Mouse (Mus musculus): ENCODE measurements around the gene Crybg1.
"Not testable (repeated sequence)": the region's sequence is repeated elsewhere in the genome, so short reads cannot be mapped to it uniquely, and the experiment has no call there.

The Crybg1 gene

DNA sequence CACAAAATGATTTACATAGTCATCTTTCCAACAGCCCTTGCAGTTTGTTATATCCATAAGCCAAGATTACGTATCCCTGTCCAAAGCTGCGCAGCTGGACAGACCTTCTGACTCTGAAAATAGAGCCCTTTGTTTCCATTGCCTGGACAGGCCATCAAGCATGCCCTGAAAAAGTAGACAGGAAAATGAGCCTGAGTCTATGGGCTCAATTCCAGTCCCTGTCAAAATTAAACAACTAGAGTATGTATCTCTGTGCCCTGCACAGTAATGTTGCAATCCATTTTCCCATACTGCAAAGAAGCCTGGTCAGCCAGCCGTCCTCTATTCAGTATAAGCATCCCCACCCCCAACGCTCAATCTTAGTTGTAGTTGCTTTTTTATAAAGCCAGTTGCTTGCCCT lies 141.8 kb downstream of the Crybg1 start:
- DNase-seq (ENCODE audit: extremely low spot score) = no peak

DNA sequence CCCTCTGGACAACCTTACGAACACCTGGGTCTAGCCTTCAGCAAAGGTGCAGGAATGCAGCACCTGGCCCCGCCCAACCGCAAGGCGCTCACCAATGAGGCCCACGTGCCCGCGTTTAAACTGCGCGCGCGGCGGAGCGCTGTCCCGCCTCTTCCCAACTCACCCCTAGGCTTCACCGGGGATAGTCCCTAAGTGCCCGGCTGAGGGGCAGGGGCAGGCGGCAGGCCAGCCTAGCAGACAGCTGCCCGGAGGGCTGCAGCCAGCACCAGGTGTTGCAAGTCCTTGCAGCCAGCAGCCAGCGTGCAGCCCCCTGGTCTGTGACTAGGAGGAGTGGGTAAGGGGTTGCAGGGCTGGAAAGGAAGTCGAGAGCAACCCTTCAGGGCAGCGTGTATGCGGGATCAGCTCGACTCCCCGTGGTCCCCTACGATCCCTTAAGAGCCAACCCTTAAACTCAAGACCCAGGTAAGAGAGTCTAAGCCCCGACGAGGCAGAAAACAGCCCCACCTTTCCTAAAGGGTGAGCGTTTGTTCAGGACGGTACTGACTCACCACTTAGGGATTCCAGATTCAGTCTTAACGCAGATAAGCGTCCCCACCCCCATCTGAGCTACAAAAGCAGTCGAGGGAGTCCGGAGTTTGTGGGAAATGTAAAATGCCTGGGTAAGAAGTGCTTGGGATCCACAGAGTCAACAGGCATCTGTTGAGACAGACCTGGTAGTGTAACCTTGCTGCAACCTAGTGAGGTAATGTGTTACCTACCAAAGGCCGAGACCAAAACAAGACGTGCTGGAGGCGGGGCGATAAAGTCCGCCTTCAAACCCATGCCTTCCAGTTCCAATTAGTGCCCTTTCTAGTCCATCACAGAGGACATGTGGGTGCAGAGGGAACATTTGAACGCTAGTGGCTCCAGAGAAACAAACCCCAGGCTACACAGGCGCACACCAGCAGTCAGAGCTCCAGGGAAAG lies 142.7 kb downstream of the Crybg1 start:
- peak; percentile 47 for DNase-seq (ENCODE audit: extremely low spot score)

DNA sequence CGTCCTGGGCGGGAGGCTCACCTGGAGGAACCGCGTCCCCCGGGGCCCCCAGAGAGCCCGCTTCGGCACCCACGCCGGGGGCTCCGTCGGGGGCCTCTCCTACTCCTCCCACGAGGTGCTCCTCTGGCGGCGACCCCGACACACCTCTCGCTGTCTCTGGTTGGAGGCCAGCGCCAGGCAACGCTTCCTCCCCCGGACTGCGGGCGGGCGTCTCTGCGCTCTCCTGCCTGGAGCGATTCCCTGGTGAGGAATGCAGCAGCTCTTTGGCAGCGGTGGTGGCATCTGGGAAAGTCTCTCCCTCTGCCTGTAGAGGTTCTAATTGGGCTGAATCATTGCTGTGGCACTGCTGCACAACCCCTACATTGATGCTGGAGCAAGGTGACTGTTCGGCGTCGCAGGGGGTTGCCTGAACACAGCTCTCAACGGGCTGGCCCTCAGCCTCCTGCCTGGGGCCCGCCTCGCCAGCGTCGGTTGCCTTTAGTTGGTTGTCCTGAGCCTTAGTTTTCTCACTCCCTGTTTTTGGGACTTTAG lies 144.4 kb downstream of the Crybg1 start:
- peak; percentile 48 for DNase-seq (ENCODE audit: extremely low spot score)

DNA sequence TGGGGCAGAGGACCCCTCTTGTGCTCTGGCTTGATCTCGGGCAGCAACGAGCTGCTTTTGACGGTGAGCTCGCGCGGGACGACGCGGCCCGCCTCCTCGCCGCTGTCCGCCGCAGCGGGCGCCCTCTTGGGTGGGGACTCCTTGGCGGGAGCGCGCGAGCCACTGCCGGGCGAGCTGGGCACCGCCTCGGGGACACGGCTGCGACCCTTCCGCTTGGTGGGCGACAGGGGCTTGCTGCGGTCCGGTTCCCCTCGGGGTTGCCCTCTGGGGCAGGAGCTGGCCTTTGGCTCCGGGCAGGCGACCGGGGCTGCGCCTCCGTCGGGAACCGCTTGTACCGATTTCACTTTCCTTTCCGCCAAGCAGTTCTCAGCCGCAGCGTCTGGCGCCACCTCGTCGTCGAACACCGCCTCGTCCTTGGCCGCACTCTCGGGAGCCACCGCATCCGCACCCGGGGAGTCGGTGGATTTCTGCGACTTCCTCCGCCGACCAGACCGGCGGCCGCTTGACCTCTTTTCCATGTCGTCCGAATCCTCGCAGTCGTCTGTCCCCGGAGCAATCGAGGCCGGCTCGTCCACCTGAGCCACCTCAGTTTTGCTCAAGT lies 145.0 kb downstream of the Crybg1 start:
- DNase-seq (ENCODE audit: extremely low spot score) = peak; percentile 49

DNA sequence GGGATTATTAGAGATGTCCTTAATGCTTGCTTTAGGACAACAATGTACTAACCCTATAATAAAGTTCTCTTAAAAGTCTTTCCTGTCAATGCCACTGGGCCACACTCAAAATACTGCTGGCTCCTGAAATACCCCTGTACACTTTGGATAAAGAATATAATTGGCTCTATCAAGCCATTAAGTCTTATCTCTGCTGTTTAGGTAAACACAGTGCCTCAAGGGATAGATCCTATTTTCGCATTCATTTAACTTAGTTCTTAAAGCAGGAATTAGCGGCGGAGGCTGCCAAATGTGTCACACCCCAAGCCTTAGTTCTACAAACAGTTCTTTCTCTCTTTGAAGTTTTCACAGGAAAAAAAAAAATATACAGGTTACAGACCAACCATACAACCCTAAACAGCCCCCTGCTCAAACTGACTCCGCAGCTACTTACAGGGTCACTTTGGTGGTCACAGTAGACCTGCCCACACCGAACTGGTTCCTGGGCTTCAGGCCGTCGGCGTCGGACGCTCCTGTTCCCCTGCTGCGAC lies 145.6 kb downstream of the Crybg1 start:
- no peak for DNase-seq (ENCODE audit: extremely low spot score)

DNA sequence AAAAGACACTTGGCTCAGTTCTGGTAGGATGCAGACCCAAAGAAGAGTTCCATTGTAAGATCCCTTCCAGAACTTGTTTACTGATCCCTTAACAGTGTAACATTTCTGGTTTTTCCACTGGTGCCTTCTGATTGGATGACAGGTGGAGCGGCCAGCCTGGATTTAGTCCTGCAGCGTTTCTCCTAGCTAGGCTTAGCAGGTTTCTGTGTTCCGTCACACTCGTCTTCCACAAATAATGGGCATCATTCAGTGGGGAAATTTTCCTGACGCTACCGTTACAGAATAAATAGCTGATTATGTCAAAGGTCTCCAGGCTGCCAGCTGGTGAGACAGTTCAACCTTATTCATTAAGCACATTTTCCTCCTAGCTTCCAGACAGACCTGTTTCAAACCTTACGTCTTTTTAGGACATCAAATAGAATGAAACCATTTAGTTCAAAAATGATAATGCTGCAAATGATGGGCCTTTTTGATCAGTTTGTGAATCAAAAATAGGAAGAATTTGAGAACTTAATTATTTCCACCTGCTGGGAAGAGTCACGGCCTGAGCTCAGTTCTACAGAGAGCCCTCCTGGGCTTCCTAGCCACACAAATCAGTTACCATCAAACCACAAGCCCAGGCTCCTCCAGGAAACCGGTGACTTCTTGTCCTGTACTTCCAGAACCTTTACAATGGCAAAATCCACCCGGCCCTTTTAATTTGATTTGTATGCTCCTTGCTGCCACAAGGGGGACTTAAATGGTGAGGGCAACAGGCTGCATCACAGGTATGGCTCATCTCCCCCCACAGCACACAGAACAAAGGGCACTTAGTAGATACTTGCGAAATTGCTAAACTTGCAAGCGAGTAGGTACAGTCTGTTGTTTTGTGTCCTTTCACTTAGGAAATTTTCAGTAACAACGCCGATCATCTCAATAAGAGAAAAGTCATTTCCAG lies 146.4 kb downstream of the Crybg1 start:
- peak; percentile 47 for DNase-seq (ENCODE audit: extremely low spot score)

DNA sequence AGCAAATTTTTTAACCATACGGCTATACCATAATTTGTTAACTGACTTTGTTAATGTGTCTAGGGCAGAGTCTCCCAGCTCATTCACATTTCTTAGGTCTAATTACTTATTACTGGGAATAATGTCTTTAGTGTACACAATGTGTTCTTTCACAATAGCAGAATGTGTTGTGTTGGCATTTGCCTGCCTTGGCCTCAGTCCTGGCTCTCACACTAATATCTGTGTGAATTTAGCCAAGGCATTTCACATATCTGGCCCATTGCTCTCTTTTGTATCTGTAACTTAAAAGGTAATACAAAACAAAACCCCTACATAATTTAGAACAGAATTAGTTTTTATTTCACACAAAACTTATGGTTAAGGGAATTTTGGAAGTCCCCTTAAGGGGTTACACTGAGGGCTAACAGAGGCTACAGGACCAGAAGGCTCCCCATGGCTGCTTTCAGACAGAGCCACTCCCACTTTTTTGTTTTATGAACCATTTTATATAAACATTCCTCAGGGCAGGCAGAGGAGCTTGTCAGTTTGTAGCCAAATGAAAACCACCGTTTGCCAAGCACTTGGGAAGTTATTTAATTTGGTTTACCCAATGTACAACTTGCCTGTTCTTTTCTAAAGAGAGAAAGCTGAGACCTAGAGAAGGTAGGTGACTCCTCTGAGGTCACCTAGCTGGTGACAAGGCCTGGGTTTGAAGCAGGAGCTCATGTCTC lies 148.3 kb downstream of the Crybg1 start:
- no peak for DNase-seq (ENCODE audit: extremely low spot score)

DNA sequence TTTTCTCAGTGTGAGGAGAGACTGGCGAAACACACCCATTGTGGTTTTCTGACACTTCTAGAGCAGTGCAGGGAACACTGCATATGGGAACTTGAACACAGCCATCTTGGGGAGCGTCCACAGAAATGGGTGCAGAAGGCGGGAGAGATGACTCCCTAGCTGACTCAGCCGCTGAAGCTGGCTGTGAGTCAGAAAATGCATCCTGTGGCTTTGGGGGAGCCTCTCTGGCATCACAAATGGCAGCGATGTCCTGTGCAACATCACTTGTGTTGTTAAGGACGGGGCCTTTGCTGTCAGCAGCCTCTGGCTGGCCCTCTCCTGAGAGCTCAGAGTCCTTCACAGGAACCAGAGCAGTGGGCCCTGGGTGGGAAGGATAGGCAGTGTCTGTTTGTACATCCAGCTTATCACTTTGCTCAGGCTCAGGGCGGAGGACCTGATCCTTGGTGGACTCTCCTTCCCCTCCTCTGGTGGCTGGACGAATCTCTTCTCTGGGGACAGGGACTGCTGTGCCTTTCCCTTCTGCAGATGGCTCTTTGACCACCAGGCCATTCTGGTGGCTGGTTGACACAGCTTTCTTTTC lies 150.1 kb downstream of the Crybg1 start:
- DNase-seq (ENCODE audit: extremely low spot score) = no peak

DNA sequence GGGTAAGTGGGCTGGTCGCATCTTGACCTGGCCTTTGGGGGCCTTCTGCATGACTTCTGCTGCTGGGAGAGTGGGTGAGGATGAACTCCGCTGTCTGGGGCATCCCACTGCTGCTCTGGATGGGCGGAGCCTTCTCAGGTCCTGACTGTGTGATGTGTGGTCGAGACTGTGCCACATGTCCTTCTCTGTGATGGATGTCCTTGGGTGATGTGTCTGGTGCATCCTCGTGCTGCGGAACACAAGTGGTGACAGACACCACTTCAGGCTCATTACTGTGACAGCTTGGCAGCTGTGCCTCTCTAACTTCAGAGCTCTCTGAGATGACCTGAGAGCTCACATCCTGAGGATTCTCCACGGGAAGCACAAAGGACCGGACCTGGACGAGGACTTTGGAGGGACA lies 150.6 kb downstream of the Crybg1 start:
- DNase-seq (ENCODE audit: extremely low spot score) = no peak

DNA sequence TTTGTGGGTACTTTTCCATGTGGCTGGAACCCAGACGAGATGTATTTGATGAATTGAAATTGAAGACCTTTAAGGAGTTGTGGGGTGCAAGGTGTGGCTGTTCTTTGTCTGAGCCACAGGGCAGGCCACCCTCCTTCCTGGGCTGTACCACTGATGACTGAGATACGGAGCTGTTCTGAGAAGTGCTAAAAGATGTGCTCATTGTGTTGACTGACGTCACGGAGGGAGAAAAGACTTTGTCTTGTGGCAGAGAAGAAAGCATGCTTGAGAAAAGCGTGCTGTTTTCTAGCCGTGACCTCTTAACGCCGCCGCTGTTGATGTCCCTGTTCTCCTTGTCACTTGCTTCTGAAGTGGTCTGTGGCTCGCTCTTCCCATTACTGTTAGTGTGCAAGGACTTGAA lies 151.4 kb downstream of the Crybg1 start:
- no peak for DNase-seq (ENCODE audit: extremely low spot score)

DNA sequence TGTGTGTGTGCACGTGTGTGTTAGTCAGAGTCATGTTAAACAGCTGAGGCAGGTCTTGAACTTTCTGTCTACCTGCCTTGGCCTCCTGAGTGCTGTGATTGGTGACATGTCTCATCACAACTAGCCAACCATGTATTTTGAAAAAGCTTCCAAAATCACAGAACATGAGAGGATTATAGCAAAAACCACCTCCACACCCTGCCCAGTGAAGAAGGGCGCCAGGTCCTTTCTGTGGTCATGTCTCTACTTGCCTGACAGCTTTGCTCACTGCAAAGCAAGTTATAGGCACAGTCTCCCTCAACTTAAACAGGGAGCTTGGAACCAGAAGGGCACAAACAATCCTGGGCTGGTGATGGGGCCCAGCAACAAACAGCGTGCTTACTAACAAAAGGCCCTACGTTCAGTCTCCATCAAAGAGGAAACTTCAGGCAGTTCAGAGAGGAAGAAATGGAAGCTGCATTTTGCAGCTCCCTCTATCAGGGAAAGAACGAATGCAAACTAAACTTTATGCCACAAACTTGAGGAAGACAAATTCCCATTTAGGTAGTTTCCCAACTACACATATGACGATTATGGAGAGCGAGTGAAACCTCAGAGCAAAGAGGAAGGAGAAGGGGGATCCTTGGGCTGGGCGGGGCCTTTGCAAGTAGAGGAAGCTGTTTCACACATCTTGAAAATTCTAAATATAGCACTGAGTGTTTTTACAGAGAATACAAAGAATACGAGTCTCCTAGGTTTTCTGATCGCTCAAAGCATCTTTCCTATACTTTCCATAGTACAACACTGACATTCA lies 152.6 kb downstream of the Crybg1 start:
- DNase-seq (ENCODE audit: extremely low spot score) = no peak

DNA sequence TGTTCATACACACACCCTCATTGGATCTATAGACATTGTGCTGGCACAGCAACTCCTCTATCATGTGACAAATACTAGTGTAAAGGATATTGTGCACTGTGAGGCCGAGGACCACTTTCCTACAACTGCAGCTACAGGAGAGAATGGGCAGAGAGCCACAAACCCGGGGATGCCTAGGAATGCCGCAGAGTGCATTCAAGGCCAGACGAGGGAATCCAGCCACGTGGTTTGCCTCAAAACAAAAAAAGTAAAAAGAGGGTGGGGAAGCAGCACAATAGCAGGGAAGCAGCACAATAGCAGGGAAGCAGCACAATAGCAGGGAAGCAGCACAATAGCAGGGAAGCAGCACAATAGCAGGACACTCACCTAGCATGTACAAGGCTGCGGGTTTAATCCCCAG lies 155.5 kb downstream of the Crybg1 start:
- DNase-seq (ENCODE audit: extremely low spot score) = no peak

DNA sequence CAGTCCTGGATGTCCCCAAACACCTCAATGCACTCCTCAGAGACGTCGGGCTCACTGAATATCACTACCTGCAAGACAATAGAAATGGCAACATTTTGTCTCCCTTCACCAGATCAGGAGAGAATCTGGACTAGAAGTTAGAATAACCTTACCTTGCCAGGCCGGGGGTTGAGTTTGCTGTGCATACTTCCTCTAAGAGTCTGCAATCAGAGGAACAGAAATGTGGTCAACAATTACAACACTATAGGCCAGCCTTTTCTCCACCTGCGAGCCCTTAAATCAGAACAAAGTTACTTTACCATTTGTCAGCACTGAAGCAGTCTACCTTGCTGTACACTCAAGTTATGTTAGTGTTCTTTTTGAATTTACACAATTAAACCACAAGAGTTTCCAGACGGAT lies 156.1 kb downstream of the Crybg1 start:
- no peak for DNase-seq (ENCODE audit: extremely low spot score)

DNA sequence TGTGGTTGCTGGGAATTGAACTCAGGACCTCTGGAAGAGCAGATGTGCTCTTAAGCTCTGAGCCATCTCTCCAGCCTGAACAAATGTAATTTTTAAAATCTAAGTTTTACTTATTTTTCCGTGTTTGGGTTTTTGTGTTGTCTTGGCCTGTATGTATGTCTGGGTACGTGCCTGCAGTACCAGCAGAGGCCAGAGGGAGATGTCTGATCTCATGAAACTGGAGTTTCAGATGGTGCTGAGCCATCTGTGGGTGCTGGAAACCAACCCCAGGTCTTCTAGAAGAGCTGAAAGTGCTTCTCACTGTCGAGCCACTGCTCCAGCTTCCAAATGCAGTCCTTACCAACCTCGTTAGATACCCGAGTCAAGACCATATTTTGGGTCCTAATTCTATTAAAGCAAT lies 157.4 kb downstream of the Crybg1 start:
- DNase-seq (ENCODE audit: extremely low spot score) = no peak

DNA sequence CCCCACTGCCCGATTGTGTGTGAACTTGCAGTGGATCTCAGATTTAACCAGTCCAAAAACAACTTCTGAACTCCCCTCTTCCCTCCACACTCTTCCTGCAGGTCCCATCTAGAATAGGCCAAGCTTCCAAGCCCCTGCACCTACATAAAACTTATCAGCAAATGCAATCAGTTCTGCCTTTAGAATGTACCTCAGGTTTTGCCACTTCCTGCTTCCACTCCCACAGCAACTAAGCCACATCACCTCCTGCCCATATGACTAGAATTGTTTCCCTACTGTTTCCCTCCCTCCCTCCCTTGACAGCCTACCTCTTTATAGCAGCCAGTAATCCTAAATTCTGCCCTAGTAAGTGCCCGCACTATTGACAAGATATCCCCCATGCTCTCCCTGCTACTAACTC lies 164.8 kb downstream of the Crybg1 start:
- no peak for DNase-seq (ENCODE audit: extremely low spot score)

DNA sequence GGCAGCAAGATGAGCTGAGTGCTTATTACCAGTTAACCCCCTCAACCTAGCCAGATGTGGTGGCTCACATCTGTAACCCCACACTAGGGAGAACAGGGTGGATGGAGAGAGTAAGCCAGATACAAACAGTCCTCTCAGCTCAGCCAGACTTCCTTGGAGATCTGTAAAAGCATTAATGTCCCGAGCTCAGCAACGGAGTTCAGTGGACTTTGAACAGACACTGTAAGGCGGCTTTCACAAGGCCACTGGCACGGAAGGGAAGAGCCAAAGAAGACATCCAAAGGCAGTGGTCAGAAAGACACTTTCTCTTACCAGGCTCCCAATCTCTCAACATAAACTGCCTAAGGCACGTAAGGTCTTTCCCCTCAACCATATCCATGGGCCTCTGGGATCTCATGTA lies 165.4 kb downstream of the Crybg1 start:
- DNase-seq (ENCODE audit: extremely low spot score) = no peak

DNA sequence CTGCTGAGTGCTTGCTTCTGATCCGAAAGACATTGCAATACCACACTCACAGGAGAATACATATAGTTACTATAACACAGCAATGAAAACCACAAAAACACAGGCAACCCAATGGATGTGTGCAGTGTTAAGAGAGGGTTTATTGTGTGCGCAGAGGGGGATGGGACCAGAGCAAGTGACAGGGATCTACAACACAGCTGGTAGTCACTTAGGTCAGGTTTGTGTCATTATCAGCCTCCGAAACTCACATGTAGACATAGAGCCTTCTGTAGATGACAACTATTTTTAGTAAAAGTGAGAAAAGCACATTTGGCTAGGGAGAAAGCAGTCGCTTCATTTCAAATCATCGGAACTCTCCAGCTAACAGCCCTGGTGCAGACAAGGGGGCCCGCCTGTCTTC lies 166.2 kb downstream of the Crybg1 start:
- DNase-seq (ENCODE audit: extremely low spot score) = no peak

DNA sequence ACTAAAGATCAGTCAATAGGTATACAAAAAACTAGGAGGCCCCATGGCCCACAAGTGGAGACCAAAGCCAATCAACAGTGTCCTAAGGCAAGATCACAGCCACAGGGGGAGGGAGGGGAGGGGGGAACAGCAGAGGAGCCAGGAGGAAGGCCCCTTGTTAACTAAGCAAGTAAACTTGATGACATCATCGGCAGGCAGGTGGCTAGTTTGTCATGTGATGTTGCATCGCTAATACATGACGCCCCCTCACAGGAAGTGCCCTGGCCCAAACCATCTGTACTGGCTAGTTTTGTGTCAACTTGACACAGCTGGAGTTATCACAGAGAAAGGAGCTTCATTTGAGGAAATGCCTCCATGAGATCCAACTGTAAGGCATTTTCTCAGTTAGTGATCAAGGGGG lies 167.9 kb downstream of the Crybg1 start:
- DNase-seq (ENCODE audit: extremely low spot score) = not testable (repeated sequence)

DNA sequence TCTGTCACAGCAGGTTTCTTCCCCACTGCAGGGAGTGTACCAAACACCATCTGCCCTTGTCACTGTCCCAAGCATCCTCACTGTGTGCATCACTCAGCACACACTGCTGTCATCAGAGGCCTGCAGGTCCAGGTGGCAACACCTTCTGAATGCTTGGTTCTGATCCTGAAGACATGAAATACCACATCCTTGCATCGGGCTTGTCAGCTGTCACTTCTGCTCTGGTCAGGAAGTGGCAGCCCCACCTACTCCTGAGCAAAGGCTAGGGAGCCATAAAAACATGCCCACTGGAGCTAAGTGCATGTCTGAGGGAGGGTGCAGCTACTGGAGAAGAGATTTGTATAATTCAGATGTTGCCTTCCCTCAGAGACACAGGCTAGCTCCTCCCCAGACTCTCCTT lies 168.6 kb downstream of the Crybg1 start:
- DNase-seq (ENCODE audit: extremely low spot score) = no peak

DNA sequence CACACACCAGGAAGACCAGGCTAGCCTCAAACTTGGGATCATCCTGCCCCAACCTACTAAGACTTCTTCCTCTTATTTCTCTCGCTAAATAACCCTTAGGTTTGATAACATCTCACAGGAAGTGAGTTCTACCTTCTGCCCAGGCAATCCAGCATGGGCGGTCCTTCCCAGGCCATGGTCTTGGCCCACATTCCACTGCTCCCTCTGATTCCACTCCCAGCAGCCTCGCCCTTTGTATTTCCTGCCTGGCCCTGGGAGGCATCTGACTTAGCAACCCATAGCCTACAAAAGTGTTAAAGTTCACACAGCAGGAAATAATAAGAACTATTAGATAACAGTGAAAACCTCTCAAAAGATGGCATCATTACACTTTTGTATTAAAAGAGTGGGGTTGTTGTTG lies 171.3 kb downstream of the Crybg1 start:
- DNase-seq (ENCODE audit: extremely low spot score) = no peak
